Mouse (Mus musculus): Measurements from ENCODE around the gene Frmd4b. TPM values are rescaled to one million over a fixed set of nuclear protein-coding genes. Genes with fewer than 3 reads are reported as not detected.
"Not testable (repeated sequence)": the region's sequence is repeated elsewhere in the genome, so short reads cannot be mapped to it uniquely, and the experiment has no call there.

Frmd4b gene
- polyA plus RNA-seq, 1 experiment: 6.8 TPM

- Histone ChIP-seq H3K27ac (ENCODE audit: control insufficient read depth, insufficient read depth, low read depth, low read length) (no peak overlapping the region), H3K4me3 (ENCODE audit: control insufficient read depth, low read depth, low read length) (no peak overlapping the region)
- TF ChIP-seq CTCF (IDR thresholded peaks at IDR 0.05; ENCODE audit: control insufficient read depth, insufficient read depth, insufficient replicate concordance, low read depth, low read length) (no peak), POLR2A (IDR thresholded peaks at IDR 0.05; ENCODE audit: control insufficient read depth, low read depth, low read length) (no peak)
Observed at GRCm38 (mm10) chr6:97262229-97262628, 355.1 kb downstream of the Frmd4b start.

GRCm38 (mm10) chr6:97259926-97260325 is 357.4 kb downstream of the Frmd4b start:
- H3K36me3 ChIP-seq (ENCODE audit: control insufficient read depth, insufficient read depth, low read length); H3K27ac ChIP-seq (ENCODE audit: control insufficient read depth, insufficient read depth, low read depth, low read length); H3K27me3 ChIP-seq (ENCODE audit: control insufficient read depth, insufficient read depth, low read length); H3K4me3 ChIP-seq (ENCODE audit: control insufficient read depth, low read depth, low read length); H3K4me1 ChIP-seq (ENCODE audit: control insufficient read depth, insufficient read depth, low read length): not testable (repeated sequence)

More at GRCm38 (mm10) chr6:97262229-97262628, 355.1 kb downstream of the Frmd4b start:
- no peaks in the 10 kb centered on the region for H3K36me3 ChIP-seq (ENCODE audit: control insufficient read depth, insufficient read depth, low read length)
- no peaks in the 10 kb centered on the region for H3K27me3 ChIP-seq (ENCODE audit: control insufficient read depth, insufficient read depth, low read length)
- H3K4me1 ChIP-seq (ENCODE audit: control insufficient read depth, insufficient read depth, low read length): no peaks in the 10 kb centered on the region

GRCm38 (mm10) chr6:97258489-97258888 is 358.9 kb downstream of the Frmd4b start:
- H3K4me1 ChIP-seq (ENCODE audit: control insufficient read depth, insufficient read depth, low read length): no peaks in the 10 kb centered on the region
- no peak overlapping the region for H3K27ac ChIP-seq (ENCODE audit: control insufficient read depth, insufficient read depth, low read depth, low read length)
- H3K27me3 ChIP-seq (ENCODE audit: control insufficient read depth, insufficient read depth, low read length): no peaks in the 10 kb centered on the region
- no peak for TF ChIP-seq POLR2A (IDR thresholded peaks at IDR 0.05; ENCODE audit: control insufficient read depth, low read depth, low read length)
- no peak for TF ChIP-seq CTCF (IDR thresholded peaks at IDR 0.05; ENCODE audit: control insufficient read depth, insufficient read depth, insufficient replicate concordance, low read depth, low read length)
- H3K4me3 ChIP-seq (ENCODE audit: control insufficient read depth, low read depth, low read length): no peak overlapping the region
- no peaks in the 10 kb centered on the region for H3K36me3 ChIP-seq (ENCODE audit: control insufficient read depth, insufficient read depth, low read length)

GRCm38 (mm10) chr6:97252711-97253221 is 364.6 kb downstream of the Frmd4b start, which contains the start of gene Lmod3:
Gene Lmod3 (minus strand): TSS chr6:97252759.
- no peaks in the 10 kb centered on the region for H3K36me3 ChIP-seq (ENCODE audit: control insufficient read depth, insufficient read depth, low read length)
- H3K4me1 ChIP-seq (ENCODE audit: control insufficient read depth, insufficient read depth, low read length): no peaks in the 10 kb centered on the region; the same call in 1 of the 2 replicates
- H3K27ac ChIP-seq (ENCODE audit: control insufficient read depth, insufficient read depth, low read depth, low read length): no peak within 1 kb of the TSS
- no peak within 1 kb of the TSS for H3K4me3 ChIP-seq (ENCODE audit: control insufficient read depth, low read depth, low read length)
- TF ChIP-seq CTCF (IDR thresholded peaks at IDR 0.05; ENCODE audit: control insufficient read depth, insufficient read depth, insufficient replicate concordance, low read depth, low read length) (no peak), POLR2A (IDR thresholded peaks at IDR 0.05; ENCODE audit: control insufficient read depth, low read depth, low read length) (no peak)
- H3K27me3 ChIP-seq (ENCODE audit: control insufficient read depth, insufficient read depth, low read length): no peaks in the 10 kb centered on the region

- H3K4me1 ChIP-seq (ENCODE audit: control insufficient read depth, insufficient read depth, low read length): peaks cover 7% of the 10 kb centered on the region
- no peak overlapping the region for H3K27ac ChIP-seq (ENCODE audit: control insufficient read depth, insufficient read depth, low read depth, low read length)
- no peak for TF ChIP-seq CTCF (IDR thresholded peaks at IDR 0.05; ENCODE audit: control insufficient read depth, insufficient read depth, insufficient replicate concordance, low read depth, low read length)
- TF ChIP-seq POLR2A (IDR thresholded peaks at IDR 0.05; ENCODE audit: control insufficient read depth, low read depth, low read length): no peak
- 0 out of 2 replicates have a peak, but pooled peaks cover under 1% of the 10 kb centered on the region for H3K27me3 ChIP-seq (ENCODE audit: control insufficient read depth, insufficient read depth, low read length)
- H3K36me3 ChIP-seq (ENCODE audit: control insufficient read depth, insufficient read depth, low read length): no peaks in the 10 kb centered on the region
- H3K4me3 ChIP-seq (ENCODE audit: control insufficient read depth, low read depth, low read length): no peak overlapping the region
Observed at GRCm38 (mm10) chr6:97252086-97252485, 365.3 kb downstream of the Frmd4b start.

- Histone ChIP-seq H3K4me1 (ENCODE audit: control insufficient read depth, insufficient read depth, low read length) (peaks cover 10% of the 10 kb centered on the region), H3K27ac (ENCODE audit: control insufficient read depth, insufficient read depth, low read depth, low read length) (no peak overlapping the region), H3K36me3 (ENCODE audit: control insufficient read depth, insufficient read depth, low read length) (no peaks in the 10 kb centered on the region), H3K4me3 (ENCODE audit: control insufficient read depth, low read depth, low read length) (no peak overlapping the region), H3K27me3 (ENCODE audit: control insufficient read depth, insufficient read depth, low read length) (0 out of 2 replicates have a peak, but pooled peaks cover 2% of the 10 kb centered on the region)
- TF ChIP-seq CTCF (IDR thresholded peaks at IDR 0.05; ENCODE audit: control insufficient read depth, insufficient read depth, insufficient replicate concordance, low read depth, low read length) (no peak), POLR2A (IDR thresholded peaks at IDR 0.05; ENCODE audit: control insufficient read depth, low read depth, low read length) (no peak)
Observed at GRCm38 (mm10) chr6:97250966-97251365, 366.4 kb downstream of the Frmd4b start.

- peaks cover 10% of the 10 kb centered on the region for H3K4me1 ChIP-seq (ENCODE audit: control insufficient read depth, insufficient read depth, low read length)
- H3K36me3 ChIP-seq (ENCODE audit: control insufficient read depth, insufficient read depth, low read length): no peaks in the 10 kb centered on the region
- no peak overlapping the region for H3K27ac ChIP-seq (ENCODE audit: control insufficient read depth, insufficient read depth, low read depth, low read length)
- 0 out of 2 replicates have a peak, but pooled peaks cover 2% of the 10 kb centered on the region for H3K27me3 ChIP-seq (ENCODE audit: control insufficient read depth, insufficient read depth, low read length)
- no peak overlapping the region for H3K4me3 ChIP-seq (ENCODE audit: control insufficient read depth, low read depth, low read length)
- no peak for TF ChIP-seq CTCF (IDR thresholded peaks at IDR 0.05; ENCODE audit: control insufficient read depth, insufficient read depth, insufficient replicate concordance, low read depth, low read length)
- TF ChIP-seq POLR2A (IDR thresholded peaks at IDR 0.05; ENCODE audit: control insufficient read depth, low read depth, low read length): no peak
Observed at GRCm38 (mm10) chr6:97245200-97245599, 372.1 kb downstream of the Frmd4b start.

- H3K4me1 ChIP-seq (ENCODE audit: control insufficient read depth, insufficient read depth, low read length): peaks cover 8% of the 10 kb centered on the region
- no peak overlapping the region for H3K4me3 ChIP-seq (ENCODE audit: control insufficient read depth, low read depth, low read length)
- 0 out of 2 replicates have a peak, but pooled peaks cover 2% of the 10 kb centered on the region for H3K27me3 ChIP-seq (ENCODE audit: control insufficient read depth, insufficient read depth, low read length)
- TF ChIP-seq POLR2A (IDR thresholded peaks at IDR 0.05; ENCODE audit: control insufficient read depth, low read depth, low read length): no peak
- TF ChIP-seq CTCF (IDR thresholded peaks at IDR 0.05; ENCODE audit: control insufficient read depth, insufficient read depth, insufficient replicate concordance, low read depth, low read length): no peak
- no peaks in the 10 kb centered on the region for H3K36me3 ChIP-seq (ENCODE audit: control insufficient read depth, insufficient read depth, low read length)
- H3K27ac ChIP-seq (ENCODE audit: control insufficient read depth, insufficient read depth, low read depth, low read length): no peak overlapping the region
Observed at GRCm38 (mm10) chr6:97242522-97242921, 374.8 kb downstream of the Frmd4b start.
